Mouse (Mus musculus): ENCODE measurements around the gene Thbs4.
"Not testable (repeated sequence)": the region's sequence is repeated elsewhere in the genome, so short reads cannot be mapped to it uniquely, and the experiment has no call there.

Gene Thbs4

GRCm38 (mm10) chr13:92794462-92795214 is at the start of gene Thbs4:
Thbs4 (minus strand) TSS chr13:92794818.
- no peak for DNase-seq (ENCODE audit: low read depth, low spot score)

GRCm38 (mm10) chr13:92833162-92833561 is 38.5 kb upstream of the Thbs4 start:
- DNase-seq (ENCODE audit: low read depth, low spot score), result no peak

- no peak for DNase-seq (ENCODE audit: low read depth, low spot score)
These were observed 34.2 kb upstream of the Thbs4 start for GRCm38 (mm10) chr13:92828820-92829219.

- DNase-seq (ENCODE audit: low read depth, low spot score), result no peak
These were observed 22.7 kb upstream of the Thbs4 start for GRCm38 (mm10) chr13:92817357-92817756.

- no peak for DNase-seq (ENCODE audit: low read depth, low spot score)
These were observed 21.7 kb upstream of the Thbs4 start for GRCm38 (mm10) chr13:92816329-92816728.

- DNase-seq (ENCODE audit: low read depth, low spot score), result not testable (repeated sequence)
These were observed 16.0 kb upstream of the Thbs4 start for GRCm38 (mm10) chr13:92810592-92810991.

GRCm38 (mm10) chr13:92807849-92808248 is 13.2 kb upstream of the Thbs4 start:
- DNase-seq (ENCODE audit: low read depth, low spot score), result no peak

- DNase-seq (ENCODE audit: low read depth, low spot score), result no peak
These were observed 12.2 kb upstream of the Thbs4 start for GRCm38 (mm10) chr13:92806785-92807184.

GRCm38 (mm10) chr13:92799306-92799925 is 4.8 kb upstream of the Thbs4 start:
- DNase-seq (ENCODE audit: low read depth, low spot score), result no peak

- DNase-seq (ENCODE audit: low read depth, low spot score), result no peak
These were observed 4.2 kb upstream of the Thbs4 start for GRCm38 (mm10) chr13:92798830-92799229.

GRCm38 (mm10) chr13:92793636-92794035 is 982 bp downstream of the Thbs4 start:
- DNase-seq (ENCODE audit: low read depth, low spot score), result no peak

- no peak for DNase-seq (ENCODE audit: low read depth, low spot score)
These were observed 3.1 kb downstream of the Thbs4 start for GRCm38 (mm10) chr13:92791474-92791873.

- DNase-seq (ENCODE audit: low read depth, low spot score), result no peak
These were observed 10.3 kb downstream of the Thbs4 start for GRCm38 (mm10) chr13:92784311-92784710.

GRCm38 (mm10) chr13:92783551-92783950 is 11.1 kb downstream of the Thbs4 start:
- DNase-seq (ENCODE audit: low read depth, low spot score), result no peak

- no peak for DNase-seq (ENCODE audit: low read depth, low spot score)
These were observed 13.7 kb downstream of the Thbs4 start for GRCm38 (mm10) chr13:92780927-92781326.

- DNase-seq (ENCODE audit: low read depth, low spot score), result no peak
These were observed 14.5 kb downstream of the Thbs4 start for GRCm38 (mm10) chr13:92780076-92780475.

GRCm38 (mm10) chr13:92778642-92779041 is 16.0 kb downstream of the Thbs4 start:
- no peak for DNase-seq (ENCODE audit: low read depth, low spot score)

GRCm38 (mm10) chr13:92775916-92776315 is 18.7 kb downstream of the Thbs4 start:
- DNase-seq (ENCODE audit: low read depth, low spot score), result no peak

- no peak for DNase-seq (ENCODE audit: low read depth, low spot score)
These were observed 19.7 kb downstream of the Thbs4 start for GRCm38 (mm10) chr13:92774887-92775286.

GRCm38 (mm10) chr13:92772500-92772899 is 22.1 kb downstream of the Thbs4 start:
- no peak for DNase-seq (ENCODE audit: low read depth, low spot score)

GRCm38 (mm10) chr13:92771566-92771965 is 23.1 kb downstream of the Thbs4 start:
- DNase-seq (ENCODE audit: low read depth, low spot score), result no peak

- DNase-seq (ENCODE audit: low read depth, low spot score), result no peak
These were observed 29.0 kb downstream of the Thbs4 start for GRCm38 (mm10) chr13:92765454-92766242.

Measured in retina, postnatal 7 days (tissue).